Mouse (Mus musculus): ENCODE results near the gene Nqo1.

Gene Nqo1

GRCm38 (mm10) chr8:107405935-107406334 is 2.9 kb upstream of the Nqo1 start:
- in situ Hi-C loops (cut with MboI, MseI), result no loop called here

DNA sequence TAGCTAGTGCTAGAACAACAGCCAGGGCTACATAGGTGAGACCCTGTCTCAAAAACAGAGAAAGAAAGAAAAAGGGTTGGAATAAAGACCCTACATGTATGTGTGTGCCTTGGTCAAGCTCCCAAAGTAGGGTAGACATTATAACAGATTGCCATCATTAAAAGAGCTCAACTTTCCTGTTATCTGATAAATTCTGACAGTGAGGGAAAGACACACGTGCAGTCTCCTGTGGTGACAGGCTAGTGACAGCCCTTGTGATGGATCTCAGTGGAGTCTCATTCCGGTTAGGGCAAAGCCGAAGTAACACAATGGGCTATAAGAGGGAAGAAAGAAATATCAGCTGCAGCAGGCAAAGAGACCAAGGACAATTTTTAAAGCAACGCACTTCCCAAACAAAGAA is 1.1 kb upstream of the Nqo1 start:
- in situ Hi-C loops (cut with MboI, MseI), result no loop called here

GRCm38 (mm10) chr8:107401866-107402265 is 1.1 kb downstream of the Nqo1 start:
- in situ Hi-C loops (cut with MboI, MseI), result no loop called here

- in situ Hi-C loops (cut with MboI, MseI), result no loop called here
Observed at GRCm38 (mm10) chr8:107399495-107399894, 3.5 kb downstream of the Nqo1 start.

- in situ Hi-C loops (cut with MboI, MseI), result no loop called here
Observed at GRCm38 (mm10) chr8:107397665-107398064, 5.3 kb downstream of the Nqo1 start.

DNA sequence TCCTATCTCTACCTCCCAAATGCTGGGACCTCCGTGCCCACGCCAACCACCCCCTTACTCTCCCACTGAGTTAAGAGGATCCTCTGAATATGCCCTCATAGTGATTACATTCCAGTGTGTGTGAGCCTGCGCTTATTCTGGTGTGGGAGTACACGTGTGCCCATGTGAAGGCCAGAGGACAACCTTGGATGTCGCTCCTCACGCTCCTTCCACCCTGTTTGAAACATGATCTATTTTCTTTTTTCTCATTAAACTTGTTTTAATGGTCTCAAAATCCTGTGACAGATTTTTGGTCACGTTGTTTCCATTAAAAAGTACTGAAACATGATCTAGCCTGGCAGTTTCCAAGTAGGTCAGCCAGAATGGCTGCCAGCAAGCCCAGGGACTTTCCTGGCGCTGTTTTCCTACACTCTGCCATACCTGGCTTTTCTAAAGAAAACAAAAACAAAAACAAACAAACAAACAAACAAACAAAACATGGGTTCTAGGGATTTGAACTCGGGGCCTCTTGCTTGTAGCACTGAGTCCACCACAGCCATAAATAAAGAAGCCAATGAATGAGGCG is 6.8 kb downstream of the Nqo1 start:
- in situ Hi-C loops (cut with MboI, MseI), result no loop called here

- in situ Hi-C loops (cut with MboI, MseI), result no loop called here
Observed at GRCm38 (mm10) chr8:107395397-107395796, 7.6 kb downstream of the Nqo1 start.

DNA sequence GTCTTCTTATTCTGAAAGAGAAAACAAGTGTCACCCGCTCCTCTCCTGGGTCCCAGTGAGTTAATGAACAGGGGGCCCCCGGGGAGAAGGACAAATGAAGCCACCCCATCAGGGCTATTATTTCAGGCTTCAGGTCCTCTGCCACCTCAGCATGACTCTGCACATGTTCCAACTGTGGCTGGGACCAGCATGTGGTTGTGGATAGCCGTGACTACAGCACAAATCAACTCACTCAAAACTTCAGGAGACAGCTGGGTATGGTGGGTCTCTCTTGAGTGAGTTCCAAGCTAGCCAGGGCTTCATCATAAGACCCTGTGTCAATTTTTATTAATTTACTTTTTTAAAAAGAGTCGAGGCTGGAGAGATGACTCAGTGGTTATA is 11.9 kb downstream of the Nqo1 start:
- in situ Hi-C loops (cut with MboI, MseI), result no loop called here

DNA sequence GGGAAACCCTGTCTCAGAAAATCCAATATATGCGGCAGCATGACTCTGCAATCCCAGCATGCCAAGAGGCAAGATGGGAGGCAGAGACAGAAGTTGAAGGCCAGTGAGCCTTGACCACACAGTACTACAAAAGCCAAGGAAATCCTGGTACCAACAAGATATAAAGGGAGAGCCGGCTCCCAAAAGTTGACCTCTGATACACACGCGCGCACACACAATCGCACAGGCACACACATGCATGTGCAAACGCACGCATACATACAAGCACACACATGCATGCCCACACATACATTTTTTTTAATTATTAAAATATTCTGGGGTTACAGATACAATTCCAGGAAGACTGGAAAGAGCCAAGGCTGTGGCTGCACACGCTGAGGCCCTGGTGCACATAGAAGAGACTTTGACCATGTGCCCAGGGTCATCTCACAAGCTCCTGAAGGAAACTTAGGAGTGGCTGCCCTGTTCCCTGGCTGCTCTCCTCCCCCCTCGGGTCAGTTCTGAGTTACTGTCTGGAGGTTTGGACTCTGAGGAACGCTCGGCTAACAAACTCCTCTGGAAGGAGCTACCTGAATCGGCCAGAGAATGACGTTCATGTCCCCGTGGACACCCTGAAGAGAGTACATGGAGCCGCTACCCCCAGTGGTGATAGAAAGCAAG is 12.4 kb downstream of the Nqo1 start:
- in situ Hi-C loops (cut with MboI, MseI), result no loop called here

DNA sequence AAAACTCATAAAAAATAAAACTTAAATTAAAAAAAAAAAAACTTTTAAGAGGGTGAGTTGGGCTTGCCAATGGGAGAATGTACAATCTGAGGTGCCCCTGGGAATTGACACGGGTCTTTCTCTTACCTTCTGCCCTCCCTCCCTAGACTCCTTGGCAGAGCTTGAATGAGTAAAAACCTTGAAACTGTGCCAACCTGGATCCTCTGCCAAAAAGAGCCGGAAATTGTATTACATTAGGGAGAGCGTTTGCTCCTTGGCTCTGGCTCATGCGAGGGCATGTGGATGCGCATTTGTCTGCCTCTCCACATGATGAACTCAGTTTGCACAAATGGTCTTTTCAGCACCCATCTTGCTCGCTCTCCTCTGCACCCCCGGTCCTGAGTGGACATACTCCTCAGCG is 13.4 kb downstream of the Nqo1 start:
- in situ Hi-C loops (cut with MboI, MseI), result no loop called here

GRCm38 (mm10) chr8:107387861-107388260 is 15.1 kb downstream of the Nqo1 start:
- in situ Hi-C loops (cut with MboI, MseI), result no loop called here

DNA sequence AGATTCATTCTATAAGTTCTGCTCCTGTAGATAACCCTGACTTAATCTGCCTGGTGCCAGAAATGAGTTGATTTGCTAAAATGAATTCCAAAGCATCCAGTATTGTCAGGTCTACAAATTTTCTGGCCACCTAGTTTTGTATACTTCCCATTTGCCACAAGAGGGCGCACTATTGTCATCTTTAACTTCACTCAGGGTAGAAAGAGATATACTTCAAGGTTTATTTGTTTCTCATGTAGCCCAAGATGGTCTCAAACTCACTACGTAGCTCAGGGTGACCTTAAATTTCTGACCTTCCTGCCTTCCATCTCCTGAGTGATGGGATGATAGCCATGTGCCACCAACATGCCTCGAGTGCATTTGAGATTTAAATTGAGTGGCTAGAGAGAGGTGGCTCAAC is 16.4 kb downstream of the Nqo1 start:
- in situ Hi-C loops (cut with MboI, MseI), result no loop called here

DNA sequence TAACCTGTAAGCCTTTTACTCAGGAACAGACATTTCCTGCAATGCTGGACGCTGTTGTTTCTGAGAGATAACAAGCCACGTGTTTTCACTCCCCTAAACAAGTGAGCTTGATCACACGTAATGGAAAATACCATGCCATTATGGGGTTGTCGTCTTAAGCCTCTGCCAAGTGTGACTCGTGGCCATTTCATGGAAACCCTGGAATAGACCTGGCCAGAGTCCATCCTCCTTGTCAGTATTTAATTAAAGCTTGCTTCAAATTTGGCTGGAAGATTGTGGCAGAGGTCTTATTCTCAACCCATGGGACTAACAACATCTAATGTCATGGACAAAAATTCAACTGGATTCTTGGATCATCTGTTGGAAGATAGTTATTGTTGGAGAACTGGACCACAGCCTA is 16.8 kb downstream of the Nqo1 start:
- in situ Hi-C loops (cut with MboI, MseI), result no loop called here

GRCm38 (mm10) chr8:107385063-107385462 is 17.9 kb downstream of the Nqo1 start:
- in situ Hi-C loops (cut with MboI, MseI), result no loop called here

DNA sequence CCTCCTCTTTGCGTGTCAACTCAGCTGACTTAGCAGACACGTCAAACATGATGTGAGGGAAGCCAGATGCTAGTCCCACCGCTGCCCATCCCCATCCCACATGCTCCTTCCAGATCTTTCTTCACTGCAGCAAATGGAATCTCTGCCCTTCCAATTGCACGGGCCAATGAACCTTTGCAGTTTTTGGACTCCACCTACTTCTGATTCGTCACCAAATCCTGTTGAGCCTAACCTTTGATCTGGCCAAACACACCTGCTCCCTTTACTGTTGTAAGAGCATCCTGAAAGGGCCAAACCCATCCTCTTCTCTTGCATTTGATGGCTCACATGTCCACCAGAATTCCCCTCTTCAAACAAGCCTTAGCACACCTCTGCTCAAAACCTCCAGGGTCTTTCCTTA is 18.4 kb downstream of the Nqo1 start:
- in situ Hi-C loops (cut with MboI, MseI), result no loop called here

GRCm38 (mm10) chr8:107382898-107383297 is 20.1 kb downstream of the Nqo1 start:
- in situ Hi-C loops (cut with MboI, MseI), result no loop called here

- in situ Hi-C loops (cut with MboI, MseI), result no loop called here
Observed at GRCm38 (mm10) chr8:107381666-107382065, 21.3 kb downstream of the Nqo1 start.

- in situ Hi-C loops (cut with MboI, MseI), result no loop called here
Observed at GRCm38 (mm10) chr8:107380734-107381133, 22.3 kb downstream of the Nqo1 start.

- in situ Hi-C loops (cut with MboI, MseI), result no loop called here
Observed at GRCm38 (mm10) chr8:107377346-107377745, 25.7 kb downstream of the Nqo1 start.

GRCm38 (mm10) chr8:107370311-107370710 is 32.7 kb downstream of the Nqo1 start:
- in situ Hi-C loops (cut with MboI, MseI), result loop anchor here (5.0 to 25.0 kb wide), 2 partner anchors 458 kb away; no protein-coding TSS in a partner anchor
